Mouse (Mus musculus) monocyte, adult 2 months (primary cell): ENCODE results near the gene Olfr661.

ENCODE experiments used
- DNase-seq, 2 experiments: peaks; one replicate each; pipeline ENCODE4 v3.0.0; 2022; ENCODE audit warnings: low spot score in 2 of 2, low read depth in 1 of 2

Olfr661 gene

DNA sequence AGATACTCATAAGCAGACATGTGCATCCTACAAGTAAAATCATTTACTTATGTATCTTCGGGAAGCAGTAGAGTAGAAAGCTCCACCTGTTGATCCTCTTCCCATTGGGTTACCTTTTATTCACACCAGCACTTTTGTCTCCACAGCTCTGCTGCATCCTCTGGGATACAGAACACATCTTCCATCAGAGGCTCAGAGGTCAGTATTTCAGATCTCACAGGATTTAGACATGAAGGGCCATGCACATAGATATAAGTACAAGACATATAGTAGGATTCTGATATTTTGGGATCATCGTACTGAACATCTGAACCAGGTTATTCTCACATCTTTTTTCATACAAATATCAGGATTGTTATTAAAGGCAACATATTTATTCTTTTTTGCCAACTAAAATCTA, at the start of gene Olfr661:
TSS of gene Olfr661 (plus strand) at position 301 of the 400 bp plus-strand sequence.
- no peak for DNase-seq

DNA sequence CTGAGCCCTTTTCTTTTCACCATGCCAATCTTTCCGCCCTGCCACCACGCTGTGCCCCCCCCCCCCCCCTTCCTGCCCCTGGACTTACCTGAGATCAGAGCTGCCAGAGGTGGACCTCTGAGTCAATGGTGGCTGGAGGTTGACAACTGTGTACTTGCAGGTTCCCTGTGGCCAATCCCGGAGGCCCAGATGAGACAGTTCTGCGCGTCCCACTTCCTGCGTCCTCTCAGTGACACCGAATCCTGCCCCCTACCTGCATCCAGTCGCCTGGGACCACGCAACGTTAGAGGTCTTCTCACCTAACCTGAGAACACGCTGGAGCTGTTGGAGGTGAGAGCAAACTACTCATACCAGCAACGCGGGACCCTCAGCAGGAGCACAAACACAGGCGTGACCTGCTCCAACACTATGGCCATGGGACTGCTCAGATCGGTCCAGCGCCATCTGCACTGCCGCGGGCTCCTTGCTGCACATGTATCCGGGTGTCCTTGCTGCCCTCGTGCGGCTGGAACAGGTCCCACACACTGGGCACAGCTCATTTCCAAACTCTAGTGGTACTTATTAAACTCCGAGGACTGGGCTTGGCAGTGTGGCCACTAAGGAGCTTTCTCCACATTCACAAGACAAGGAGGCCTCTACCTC, 39.3 kb upstream of the Olfr661 start, which contains the start of gene Olfr658:
TSS of gene Olfr658 (minus strand) at position 465 of the 642 bp plus-strand sequence.
- peak in 1 of 2 experiments; percentile 12 for DNase-seq

DNA sequence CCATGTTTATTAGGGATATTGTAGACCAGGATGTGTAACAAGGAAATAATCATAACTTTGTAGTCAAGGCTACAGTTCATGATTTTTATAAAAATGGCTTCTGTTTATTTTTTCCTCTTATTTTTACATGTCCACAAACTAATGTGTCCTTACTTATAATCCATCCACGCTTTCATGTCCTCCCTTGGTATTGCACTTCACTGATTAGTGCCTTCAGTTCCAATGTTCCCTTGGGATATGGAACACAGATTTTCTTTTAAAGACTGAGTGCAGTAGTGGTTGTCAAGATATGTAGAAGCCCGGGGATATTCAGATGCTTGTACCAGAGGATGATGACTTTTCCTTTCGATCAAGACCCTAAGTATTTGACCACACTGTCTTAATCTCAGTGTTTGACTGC, 19.8 kb upstream of the Olfr661 start, which contains the start of gene Olfr659:
TSS of gene Olfr659 (plus strand) at position 301 of the 400 bp plus-strand sequence.
- DNase-seq: no peak
